Mouse (Mus musculus) erythroid progenitor cell, adult 5-6 weeks (primary cell): ENCODE results near the gene Tmprss11f. TPM values are rescaled to one million over a fixed set of nuclear protein-coding genes. Genes with fewer than 3 reads are reported as not detected.

ENCODE experiments used
- total RNA-seq, 2 experiments: library from RNA; stranded (forward) in 1 of 2; stranded (reverse) in 1 of 2; fragments of 150-400 nt in 1 of 2; fragments of 186-747, 209-891 nt in 1 of 2; gene quantifications; 2 replicates each; pipeline versions ENCODE4 v1.2.3 to v1.2.4; 2015 to 2017; ENCODE audit warnings: low replicate concordance in 2 of 2

The Tmprss11f gene
- total RNA-seq, 2 experiments from 2014 or later: not detected

Other genes with a start within 250 kb of the Tmprss11f start
- not detected in 2 replicates for gene Tmprss11a, start 163.4 kb downstream of the Tmprss11f start, total RNA-seq (2015; ENCODE audit: low replicate concordance)
- gene Tmprss11a, start 163.4 kb downstream of the Tmprss11f start, total RNA-seq (2017; ENCODE audit: low replicate concordance): not detected in 2 replicates
- not detected in 2 replicates for gene Tmprss11g, start 113.8 kb downstream of the Tmprss11f start, total RNA-seq (2015; ENCODE audit: low replicate concordance)
- gene Tmprss11g, start 113.8 kb downstream of the Tmprss11f start, total RNA-seq (2017; ENCODE audit: low replicate concordance): not detected in 2 replicates
- not detected in 2 replicates for gene Tmprss11b, start 43.9 kb upstream of the Tmprss11f start, total RNA-seq (2015; ENCODE audit: low replicate concordance)
- not detected in 2 replicates for gene Tmprss11b, start 43.9 kb upstream of the Tmprss11f start, total RNA-seq (2017; ENCODE audit: low replicate concordance)
- gene Tmprss11e, start 113.4 kb upstream of the Tmprss11f start, total RNA-seq (2015; ENCODE audit: low replicate concordance): not detected in 2 replicates
- not detected in 2 replicates for gene Tmprss11e, start 113.4 kb upstream of the Tmprss11f start, total RNA-seq (2017; ENCODE audit: low replicate concordance)
- gene Ythdc1, start 171.8 kb upstream of the Tmprss11f start, total RNA-seq (2015; ENCODE audit: low replicate concordance): 99.5 and 104 TPM in 2 replicates
- 64.9 and 84.1 TPM in 2 replicates for gene Ythdc1, start 171.8 kb upstream of the Tmprss11f start, total RNA-seq (2017; ENCODE audit: low replicate concordance)